Mouse (Mus musculus): ENCODE data around the gene Ctsw. TPM values are rescaled to one million over a fixed set of nuclear protein-coding genes. Genes with fewer than 3 reads are reported as not detected.

Ctsw gene
- polyA plus RNA-seq, 1 experiment, result 7.2 TPM

GRCm38 (mm10) chr19:5485371-5485770 lies 17.1 kb upstream of the Ctsw start:
- H3K4me2 ChIP-seq (ENCODE audit: low read depth), result no peak overlapping the region
- peaks cover 14% of the 10 kb centered on the region for H3K79me2 ChIP-seq (ENCODE audit: control insufficient read depth, insufficient read depth)
- TF ChIP-seq POLR2AphosphoS2 (IDR thresholded peaks at IDR 0.05; ENCODE audit: insufficient read length, low read depth) (peak; percentile 4), MAX (IDR thresholded peaks at IDR 0.05; ENCODE audit: low read depth) (no peak)
- no peak overlapping the region for H3K4me3 ChIP-seq
- H3K36me3 ChIP-seq (ENCODE audit: control insufficient read depth, insufficient read depth), result peaks cover 23% of the 10 kb centered on the region
- H3ac ChIP-seq (ENCODE audit: control insufficient read depth, insufficient read length), result no peak overlapping the region
- no peaks in the 10 kb centered on the region for H3K27me3 ChIP-seq (ENCODE audit: control insufficient read depth, insufficient read depth, insufficient read length)

DNA sequence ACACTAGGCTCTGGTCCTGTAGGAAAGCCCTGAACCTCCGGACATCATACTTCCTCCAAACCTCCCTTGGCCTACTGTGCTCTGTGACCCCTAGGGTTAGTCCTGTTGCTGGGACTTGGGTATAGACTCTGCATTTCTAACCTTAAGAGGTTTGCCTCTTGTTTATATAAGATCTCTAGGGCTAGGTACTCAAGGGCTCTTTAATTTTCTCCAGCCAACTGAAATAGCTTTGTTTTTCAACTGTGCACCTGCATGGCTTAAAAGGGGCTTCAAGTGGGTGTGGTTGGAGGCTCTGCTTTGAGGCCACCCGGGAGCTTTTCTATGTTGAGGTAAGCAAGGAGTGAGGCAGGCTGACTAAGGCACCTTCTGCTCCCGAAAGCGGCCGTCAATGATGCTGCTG lies 16.2 kb upstream of the Ctsw start:
- H3K4me2 ChIP-seq (ENCODE audit: low read depth), result no peak overlapping the region
- H3K36me3 ChIP-seq (ENCODE audit: control insufficient read depth, insufficient read depth), result peaks cover 23% of the 10 kb centered on the region
- H3K79me2 ChIP-seq (ENCODE audit: control insufficient read depth, insufficient read depth), result peaks cover 14% of the 10 kb centered on the region
- no peaks in the 10 kb centered on the region for H3K27me3 ChIP-seq (ENCODE audit: control insufficient read depth, insufficient read depth, insufficient read length)
- H3ac ChIP-seq (ENCODE audit: control insufficient read depth, insufficient read length), result no peak overlapping the region
- H3K4me3 ChIP-seq, result no peak overlapping the region
- TF ChIP-seq E2F4 (IDR thresholded peaks at IDR 0.05; ENCODE audit: insufficient read depth), result no peak
- no peak for TF ChIP-seq TCF3 (IDR thresholded peaks at IDR 0.05; ENCODE audit: insufficient read length, low read depth)
- no peak for TF ChIP-seq MYOD1 (IDR thresholded peaks at IDR 0.05; ENCODE audit: control insufficient read depth in 1 of 3, insufficient read length in 2 of 3, low read depth in 2 of 3)
- no peak for TF ChIP-seq USF1 (IDR thresholded peaks at IDR 0.05; ENCODE audit: low read depth)
- TF ChIP-seq MYOG (IDR thresholded peaks at IDR 0.05; ENCODE audit: control insufficient read depth in 1 of 3, insufficient read depth in 1 of 3, insufficient read length in 2 of 3, low read depth in 2 of 3), result no peak
- no peak for TF ChIP-seq TCF12 (IDR thresholded peaks at IDR 0.05; ENCODE audit: insufficient read depth, poor library complexity, severe bottlenecking)
- no peak for TF ChIP-seq POLR2AphosphoS2 (IDR thresholded peaks at IDR 0.05; ENCODE audit: insufficient read length, low read depth)
- no peak for TF ChIP-seq MAX (IDR thresholded peaks at IDR 0.05; ENCODE audit: low read depth)
- no peak for TF ChIP-seq REST (IDR thresholded peaks at IDR 0.05; ENCODE audit: insufficient read depth, insufficient read length)
- TF ChIP-seq SRF (IDR thresholded peaks at IDR 0.05; ENCODE audit: control insufficient read depth, insufficient read length, low read depth), result no peak
- TF ChIP-seq POLR2A (IDR thresholded peaks at IDR 0.05; ENCODE audit: insufficient read length, low read depth), result no peak
- no peak for TF ChIP-seq CEBPB (IDR thresholded peaks at IDR 0.05; ENCODE audit: insufficient read depth, poor library complexity, severe bottlenecking)

GRCm38 (mm10) chr19:5483386-5484359 lies 15.4 kb upstream of the Ctsw start:
- H3K27me3 ChIP-seq (ENCODE audit: control insufficient read depth, insufficient read depth, insufficient read length), result no peaks in the 10 kb centered on the region
- no peak overlapping the region for H3K4me2 ChIP-seq (ENCODE audit: low read depth)
- TF ChIP-seq USF1 (IDR thresholded peaks at IDR 0.05; ENCODE audit: low read depth), result no peak
- no peak for TF ChIP-seq TCF12 (IDR thresholded peaks at IDR 0.05; ENCODE audit: insufficient read depth, poor library complexity, severe bottlenecking)
- no peak for TF ChIP-seq MYOD1 (IDR thresholded peaks at IDR 0.05; ENCODE audit: control insufficient read depth in 1 of 3, insufficient read length in 2 of 3, low read depth in 2 of 3)
- TF ChIP-seq TCF3 (IDR thresholded peaks at IDR 0.05; ENCODE audit: insufficient read length, low read depth), result no peak
- no peak for TF ChIP-seq MYOG (IDR thresholded peaks at IDR 0.05; ENCODE audit: control insufficient read depth in 1 of 3, insufficient read depth in 1 of 3, insufficient read length in 2 of 3, low read depth in 2 of 3)
- TF ChIP-seq SRF (IDR thresholded peaks at IDR 0.05; ENCODE audit: control insufficient read depth, insufficient read length, low read depth), result no peak
- peak; percentile 75 for TF ChIP-seq POLR2AphosphoS2 (IDR thresholded peaks at IDR 0.05; ENCODE audit: insufficient read length, low read depth)
- no peak for TF ChIP-seq POLR2A (IDR thresholded peaks at IDR 0.05; ENCODE audit: insufficient read length, low read depth)
- H3ac ChIP-seq (ENCODE audit: control insufficient read depth, insufficient read length), result no peak overlapping the region
- peaks cover 23% of the 10 kb centered on the region for H3K36me3 ChIP-seq (ENCODE audit: control insufficient read depth, insufficient read depth)
- peaks cover 14% of the 10 kb centered on the region for H3K79me2 ChIP-seq (ENCODE audit: control insufficient read depth, insufficient read depth)
- no peak overlapping the region for H3K4me3 ChIP-seq

- Histone ChIP-seq H3ac (ENCODE audit: control insufficient read depth, insufficient read length) (no peak overlapping the region), H3K4me3 (no peak overlapping the region), H3K36me3 (ENCODE audit: control insufficient read depth, insufficient read depth) (peaks cover 27% of the 10 kb centered on the region), H3K4me2 (ENCODE audit: low read depth) (no peak overlapping the region), H3K27me3 (ENCODE audit: control insufficient read depth, insufficient read depth, insufficient read length) (no peaks in the 10 kb centered on the region), H3K79me2 (ENCODE audit: control insufficient read depth, insufficient read depth) (peaks cover 7% of the 10 kb centered on the region)
- TF ChIP-seq MYOG (IDR thresholded peaks at IDR 0.05; ENCODE audit: control insufficient read depth in 1 of 3, insufficient read depth in 1 of 3, insufficient read length in 2 of 3, low read depth in 2 of 3) (no peak), POLR2A (IDR thresholded peaks at IDR 0.05; ENCODE audit: insufficient read length, low read depth) (peak; percentile 25), TCF12 (IDR thresholded peaks at IDR 0.05; ENCODE audit: insufficient read depth, poor library complexity, severe bottlenecking) (no peak), TCF3 (IDR thresholded peaks at IDR 0.05; ENCODE audit: insufficient read length, low read depth) (no peak), POLR2AphosphoS2 (IDR thresholded peaks at IDR 0.05; ENCODE audit: insufficient read length, low read depth) (peak; percentile 61), USF1 (IDR thresholded peaks at IDR 0.05; ENCODE audit: low read depth) (no peak), MAX (IDR thresholded peaks at IDR 0.05; ENCODE audit: low read depth) (no peak)
Observed at GRCm38 (mm10) chr19:5481398-5481797, 13.1 kb upstream of the Ctsw start.

GRCm38 (mm10) chr19:5480016-5480415 lies 11.7 kb upstream of the Ctsw start:
- H3K4me2 ChIP-seq (ENCODE audit: low read depth), result no peak overlapping the region
- no peaks in the 10 kb centered on the region for H3K27me3 ChIP-seq (ENCODE audit: control insufficient read depth, insufficient read depth, insufficient read length)
- peaks cover 20% of the 10 kb centered on the region for H3K36me3 ChIP-seq (ENCODE audit: control insufficient read depth, insufficient read depth)
- peaks cover 13% of the 10 kb centered on the region for H3K79me2 ChIP-seq (ENCODE audit: control insufficient read depth, insufficient read depth)
- H3K4me3 ChIP-seq, result no peak overlapping the region
- TF ChIP-seq POLR2AphosphoS2 (IDR thresholded peaks at IDR 0.05; ENCODE audit: insufficient read length, low read depth) (peak; percentile 72), SRF (IDR thresholded peaks at IDR 0.05; ENCODE audit: control insufficient read depth, insufficient read length, low read depth) (no peak), MYOD1 (IDR thresholded peaks at IDR 0.05; ENCODE audit: control insufficient read depth in 1 of 3, insufficient read length in 2 of 3, low read depth in 2 of 3) (peak in 2 of 3 experiments; percentile 54 to 69), TCF12 (IDR thresholded peaks at IDR 0.05; ENCODE audit: insufficient read depth, poor library complexity, severe bottlenecking) (no peak), MYOG (IDR thresholded peaks at IDR 0.05; ENCODE audit: control insufficient read depth in 1 of 3, insufficient read depth in 1 of 3, insufficient read length in 2 of 3, low read depth in 2 of 3) (peak in 2 of 3 experiments; percentile 12 to 51), CEBPB (IDR thresholded peaks at IDR 0.05; ENCODE audit: insufficient read depth, poor library complexity, severe bottlenecking) (no peak), USF1 (IDR thresholded peaks at IDR 0.05; ENCODE audit: low read depth) (no peak), TCF3 (IDR thresholded peaks at IDR 0.05; ENCODE audit: insufficient read length, low read depth) (no peak), E2F4 (IDR thresholded peaks at IDR 0.05; ENCODE audit: insufficient read depth) (no peak), POLR2A (IDR thresholded peaks at IDR 0.05; ENCODE audit: insufficient read length, low read depth) (peak; percentile 10), MAX (IDR thresholded peaks at IDR 0.05; ENCODE audit: low read depth) (no peak), REST (IDR thresholded peaks at IDR 0.05; ENCODE audit: insufficient read depth, insufficient read length) (no peak)
- H3ac ChIP-seq (ENCODE audit: control insufficient read depth, insufficient read length), result no peak overlapping the region
